Mouse (Mus musculus): ENCODE results near the gene Rftn1.

GRCm38 (mm10) chr17:50019090-50019489 lies 171.4 kb downstream of the Rftn1 start:
- no peak for TF ChIP-seq CTCF (IDR thresholded peaks at IDR 0.05; ENCODE audit: borderline replicate concordance, control insufficient read depth, extremely low read depth, insufficient read depth, low read length, poor library complexity)
- no peak for TF ChIP-seq POLR2A (IDR thresholded peaks at IDR 0.05; ENCODE audit: control insufficient read depth, extremely low read depth, insufficient read depth, low read length, poor library complexity)

Data from thymus, adult 2 months (tissue).